Mouse (Mus musculus) ES-E14 (cell line): ENCODE measurements around the gene Kirrel. TPM values are rescaled to one million over a fixed set of nuclear protein-coding genes. Genes with fewer than 3 reads are reported as not detected.
"Not testable (repeated sequence)": the region's sequence is repeated elsewhere in the genome, so short reads cannot be mapped to it uniquely, and the experiment has no call there.

Source experiments
- DNase-seq: peaks from one replicate; pipeline ENCODE4 v3.0.0-alpha.2; 2013; ENCODE audit warnings: low read depth, low spot score
- H3K27ac ChIP-seq: 2 replicates; pipeline ENCODE4 v1.5.1; 2012; ENCODE audit warnings: low read depth, mild to moderate bottlenecking, low read length, moderate library complexity, mixed read lengths; ENCODE audit not compliant: poor library complexity, insufficient read depth, severe bottlenecking
- H3K36me3 ChIP-seq: 2 replicates; pipeline ENCODE4 v1.6.1; 2012; ENCODE audit warnings: mild to moderate bottlenecking, low read length, moderate library complexity, mixed read lengths; ENCODE audit not compliant: control insufficient read depth, poor library complexity, insufficient read depth, severe bottlenecking
- H3K4me1 ChIP-seq, 2 experiments: fragments of 150-350 bp in 1 of 2; sonication (generic) in 1 of 2; 2 replicates each; pipeline ENCODE4 v1.6.1; 2012; ENCODE audit warnings: low read length in 2 of 2, mild to moderate bottlenecking in 1 of 2, mixed read lengths in 1 of 2; ENCODE audit not compliant: control insufficient read depth in 2 of 2, insufficient read depth in 2 of 2, poor library complexity in 1 of 2
- H3K4me3 ChIP-seq, 2 experiments: fragments of 150-350 bp in 1 of 2; sonication (generic) in 1 of 2; 2 replicates each; pipeline ENCODE4 v1.5.1; 2012; ENCODE audit warnings: low read length in 2 of 2, low read depth in 1 of 2, mild to moderate bottlenecking in 1 of 2, mixed read lengths in 1 of 2; ENCODE audit not compliant: insufficient read depth in 1 of 2, poor library complexity in 1 of 2, severe bottlenecking in 1 of 2
- H3K9ac ChIP-seq: 2 replicates; pipeline ENCODE4 v1.6.1; 2012; ENCODE audit warnings: low read depth, mild to moderate bottlenecking, low read length, mixed read lengths; ENCODE audit not compliant: poor library complexity, insufficient read depth, severe bottlenecking
- H3K9me3 ChIP-seq: fragments of 150-350 bp; sonication (generic); 2 replicates; pipeline ENCODE4 v1.6.1; 2012; ENCODE audit warnings: low read depth, mild to moderate bottlenecking, low read length; ENCODE audit not compliant: control insufficient read depth, insufficient read depth
- CHD2 ChIP-seq: IDR thresholded peaks from 2 replicates; pipeline ENCODE4 v1.6.1; 2014; ENCODE audit warnings: mild to moderate bottlenecking, low read depth, low read length, inconsistent platforms
- HCFC1 ChIP-seq: IDR thresholded peaks from 2 replicates; pipeline ENCODE4 v1.6.1; 2012; ENCODE audit warnings: low read length, inconsistent platforms, borderline replicate concordance; ENCODE audit not compliant: insufficient read depth
- MAFK ChIP-seq: IDR thresholded peaks from 2 replicates; pipeline ENCODE4 v1.6.1; 2014; ENCODE audit warnings: mild to moderate bottlenecking, low read depth, low read length, inconsistent platforms; ENCODE audit not compliant: insufficient read depth
- ZC3H11A ChIP-seq: IDR thresholded peaks from 2 replicates; pipeline ENCODE4 v1.6.1; 2012; ENCODE audit warnings: low read depth, mild to moderate bottlenecking, inconsistent platforms, low read length, borderline replicate concordance
- ZNF384 ChIP-seq: IDR thresholded peaks from 2 replicates; pipeline ENCODE4 v1.6.1; 2012; ENCODE audit warnings: low read depth, low read length, inconsistent platforms
- in situ Hi-C, 2 experiments: fragments of 600-800 bp; cut with MboI; formaldehyde crosslinking; loops; one replicate each; pipeline ENCODE4 v1.15.1; 2025; ENCODE audit warnings: low sequenced_read_pairs in 2 of 2, inconsistent platforms in 1 of 2; ENCODE audit not compliant: unreplicated experiment in 2 of 2
- total RNA-seq: library from RNA; depleted of rRNA; stranded (reverse); fragments of 300-350 nt; gene quantifications from 2 replicates; pipeline ENCODE4 v1.2.3, GENCODE M21; 2012

The Kirrel gene
- total RNA-seq, 1 experiment: 35.5 TPM

DNA sequence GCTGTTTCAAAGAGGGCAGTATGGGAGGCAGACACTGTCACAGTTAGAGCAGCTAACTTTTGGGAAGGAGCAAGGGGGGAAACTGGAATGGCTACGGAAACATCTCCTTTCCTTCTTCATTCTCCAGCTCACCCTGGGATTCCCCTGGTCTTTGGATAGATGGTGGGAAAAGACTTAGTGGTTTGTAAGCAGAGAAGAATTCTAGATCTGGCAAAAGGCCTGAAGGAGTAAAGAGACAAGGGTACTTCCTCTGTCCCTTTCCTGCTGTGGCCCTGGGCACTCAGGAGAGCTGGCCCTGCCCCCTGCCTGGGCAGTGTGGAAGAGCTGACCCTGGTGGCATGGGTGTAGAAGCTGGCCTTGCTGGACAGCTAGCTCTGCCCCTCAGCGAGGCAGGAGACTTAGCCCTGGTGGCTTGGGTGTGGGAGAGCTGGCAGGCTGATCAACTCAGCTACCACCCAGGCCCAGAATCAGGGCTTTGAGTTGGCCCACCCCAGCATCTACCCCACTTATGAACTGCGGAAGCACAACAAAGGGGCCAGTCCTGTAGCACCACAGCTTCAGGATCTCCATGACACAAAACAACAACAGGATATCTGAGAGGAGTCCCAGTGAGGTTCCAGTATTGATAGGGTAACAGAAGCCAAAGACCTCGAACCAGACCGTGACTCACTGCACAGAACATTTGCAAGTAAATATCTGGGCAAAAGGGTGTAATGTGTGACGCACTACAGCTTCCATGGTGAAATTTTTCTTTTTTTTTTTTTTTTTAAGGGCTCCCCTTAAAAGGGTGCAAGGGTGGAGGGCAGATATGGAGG, 58.6 kb downstream of the Kirrel start:
- H3K9me3 ChIP-seq: no peaks in the 10 kb centered on the region
- no peaks in the 10 kb centered on the region; the same call in 1 of the 2 replicates for H3K36me3 ChIP-seq
- no peak for TF ChIP-seq CHD2
- TF ChIP-seq ZC3H11A: no peak
- TF ChIP-seq ZNF384: no peak
- TF ChIP-seq MAFK: no peak
- TF ChIP-seq HCFC1: no peak
- in situ Hi-C loops: no loop called here
- H3K27ac ChIP-seq: no peak overlapping the region
- no peak overlapping the region for H3K9ac ChIP-seq
- no peak overlapping the region for H3K4me3 ChIP-seq
- no peak for DNase-seq
- peaks cover 0 to 7% of the 10 kb centered on the region in 2 experiments; a peak in 1 of 4 replicates for H3K4me1 ChIP-seq

DNA sequence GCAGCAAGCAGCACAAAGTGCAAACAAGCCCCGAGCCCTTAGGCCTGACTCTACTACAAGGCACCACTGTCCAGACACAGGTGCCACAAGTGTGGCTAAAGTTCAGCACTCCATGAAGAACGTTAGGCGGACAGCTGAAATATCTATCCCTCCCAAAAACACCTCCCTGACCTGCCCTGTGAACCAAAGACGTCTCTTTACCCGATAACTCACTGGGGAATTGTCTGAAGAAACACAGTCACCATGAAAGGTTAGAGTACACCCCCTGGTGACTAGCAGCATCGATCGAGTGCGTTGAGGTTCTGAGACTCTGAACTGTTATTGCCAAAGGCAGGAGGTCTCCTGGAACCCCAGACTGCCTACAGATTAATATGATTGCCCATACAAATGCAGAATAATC, 59.3 kb downstream of the Kirrel start:
- in situ Hi-C loops: no loop called here
- Histone ChIP-seq H3K9me3 (no peaks in the 10 kb centered on the region), H3K9ac (no peak overlapping the region), H3K4me1 (peaks cover 0 to 7% of the 10 kb centered on the region in 2 experiments; a peak in 1 of 4 replicates), H3K27ac (no peak overlapping the region), H3K36me3 (no peaks in the 10 kb centered on the region), H3K4me3 (no peak overlapping the region)
- TF ChIP-seq CHD2: no peak
- DNase-seq: no peak

DNA sequence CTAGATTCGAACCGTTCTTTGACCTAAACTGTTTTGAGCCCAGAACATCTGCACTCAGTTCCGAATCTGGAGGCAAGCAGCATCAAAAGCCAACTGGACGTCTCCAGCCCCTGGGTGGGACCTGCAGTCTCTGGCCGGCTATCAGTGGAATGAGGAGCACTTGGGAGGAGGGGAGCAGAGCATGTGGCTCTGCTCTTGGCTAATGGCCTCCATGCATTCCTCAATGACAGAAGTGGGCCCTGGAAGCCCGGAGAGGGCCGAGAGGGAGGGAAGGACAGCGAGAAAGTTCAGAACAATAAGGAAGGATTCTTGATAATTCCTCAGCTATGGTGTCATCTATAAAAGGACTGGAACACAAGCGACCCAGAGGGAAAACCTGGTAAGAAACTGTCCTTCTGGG, 59.7 kb downstream of the Kirrel start:
- H3K27ac ChIP-seq: no peak overlapping the region
- TF ChIP-seq ZNF384 (no peak), CHD2 (no peak), HCFC1 (no peak), ZC3H11A (no peak), MAFK (no peak)
- no peak overlapping the region for H3K9ac ChIP-seq
- no peaks in the 10 kb centered on the region for H3K36me3 ChIP-seq
- in situ Hi-C loops: no loop called here
- no peak overlapping the region for H3K4me3 ChIP-seq
- H3K4me1 ChIP-seq: peaks cover 0 to 7% of the 10 kb centered on the region in 2 experiments; a peak in 1 of 4 replicates
- DNase-seq: no peak
- H3K9me3 ChIP-seq: no peaks in the 10 kb centered on the region

DNA sequence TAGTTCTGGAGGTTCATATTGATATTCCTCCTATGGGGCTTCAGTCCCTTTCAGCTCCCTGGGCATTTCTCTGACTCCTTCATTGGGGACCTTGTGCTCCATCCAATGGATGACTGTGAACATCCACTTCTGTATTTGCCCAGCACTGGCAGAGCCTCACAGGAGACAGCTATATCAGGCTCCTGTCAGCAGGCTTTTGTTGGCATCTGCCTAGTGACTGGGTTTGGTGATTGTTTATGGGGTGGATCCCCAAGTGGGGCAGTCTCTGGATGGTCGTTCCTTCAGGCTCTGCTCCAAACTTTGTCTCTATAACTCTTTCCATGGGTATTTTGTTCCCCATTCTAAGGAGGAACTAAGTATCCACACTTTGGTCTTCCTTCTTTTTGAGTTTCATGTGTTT, 60.7 kb downstream of the Kirrel start:
- H3K4me3 ChIP-seq, in situ Hi-C loops, H3K27ac ChIP-seq, H3K9me3 ChIP-seq, H3K9ac ChIP-seq, DNase-seq, H3K36me3 ChIP-seq, H3K4me1 ChIP-seq: not testable (repeated sequence)

DNA sequence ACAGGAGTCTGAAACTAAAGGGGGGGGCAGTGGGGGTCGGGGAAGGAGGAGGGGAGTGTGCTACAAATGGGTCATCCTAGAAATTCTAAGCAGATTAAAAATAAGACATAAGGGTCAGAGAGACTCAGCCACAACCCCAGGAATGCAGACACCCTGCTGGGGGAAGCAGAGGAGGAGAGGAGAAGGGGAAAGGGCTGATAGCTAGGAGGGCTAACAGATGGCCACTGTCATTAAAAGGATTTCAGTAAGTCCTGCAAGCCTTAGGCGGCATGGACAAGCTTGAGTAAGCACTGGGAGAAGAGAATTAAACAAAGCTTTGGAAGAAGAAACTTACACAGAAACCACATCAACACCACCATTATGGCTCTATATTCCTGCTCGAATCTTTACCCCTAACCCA, 62.3 kb downstream of the Kirrel start:
- DNase-seq: no peak
- Histone ChIP-seq H3K9me3 (no peaks in the 10 kb centered on the region), H3K4me1 (peaks cover 0 to 7% of the 10 kb centered on the region in 2 experiments; a peak in 1 of 4 replicates), H3K27ac (no peak overlapping the region), H3K9ac (no peak overlapping the region), H3K36me3 (no peaks in the 10 kb centered on the region), H3K4me3 (no peak overlapping the region)
- TF ChIP-seq CHD2 (no peak), MAFK (no peak), HCFC1 (no peak), ZNF384 (no peak), ZC3H11A (no peak)
- in situ Hi-C loops: no loop called here
